Mouse (Mus musculus) neural tube, embryonic 11.5 days (tissue): ENCODE measurements around the gene Chchd2. TPM values are rescaled to one million over a fixed set of nuclear protein-coding genes. Genes with fewer than 3 reads are reported as not detected.

Experiments used
- ATAC-seq: fragments of 200-750 bp; cut with Nextera tagmentation; 2 replicates; pipeline ENCODE4 v1.8.0; 2017; ENCODE audit warnings: moderate number of reproducible peaks, mild to moderate bottlenecking, moderate TSS enrichment, moderate library complexity; ENCODE audit not compliant: insufficient read depth, low FRiP score, low TSS enrichment
- DNase-seq: peaks from one replicate; pipeline ENCODE4 v3.0.0-alpha.2; 2015; ENCODE audit warnings: low spot score
- H3K27ac ChIP-seq: fragments of 300-500 bp; sonication (generic); 2 replicates; pipeline ENCODE4 v1.5.1; 2014; ENCODE audit warnings: low read depth, mild to moderate bottlenecking, low read length
- H3K27me3 ChIP-seq: fragments of 300-500 bp; sonication (generic); 2 replicates; pipeline ENCODE4 v1.6.1; 2014; ENCODE audit warnings: mild to moderate bottlenecking, low read length, mixed read lengths; ENCODE audit not compliant: control insufficient read depth, insufficient read depth
- H3K36me3 ChIP-seq: fragments of 300-500 bp; sonication (generic); 2 replicates; pipeline ENCODE4 v1.6.1; 2014; ENCODE audit warnings: mild to moderate bottlenecking, low read length, moderate library complexity, mixed read lengths; ENCODE audit not compliant: control insufficient read depth, insufficient read depth
- H3K4me1 ChIP-seq: fragments of 300-500 bp; sonication (generic); 2 replicates; pipeline ENCODE4 v1.6.1; 2014; ENCODE audit warnings: low read length, mixed read lengths; ENCODE audit not compliant: control insufficient read depth, insufficient read depth
- H3K4me2 ChIP-seq: fragments of 300-500 bp; sonication (generic); 2 replicates; pipeline ENCODE4 v1.6.1; 2014; ENCODE audit warnings: low read depth, mild to moderate bottlenecking, moderate library complexity
- H3K4me3 ChIP-seq: fragments of 300-500 bp; sonication (generic); 2 replicates; pipeline ENCODE4 v1.5.1; 2014; ENCODE audit warnings: low read depth, low read length
- H3K9ac ChIP-seq: fragments of 300-500 bp; sonication (generic); 2 replicates; pipeline ENCODE4 v1.6.1; 2014; ENCODE audit warnings: mild to moderate bottlenecking, low read length
- H3K9me3 ChIP-seq: fragments of 300-500 bp; sonication (generic); 2 replicates; pipeline ENCODE4 v1.6.1; 2016; ENCODE audit warnings: low read length; ENCODE audit not compliant: control insufficient read depth
- WGBS: fragments of 180-500 bp; shearing (Covaris S2); extraction: QIAGEN DNeasy Blood & Tissue Kit; methylation state at CpG from one replicate; pipeline ENCODE4 v1.1.7; 2014; 5-methylcytosine and 5-hydroxymethylcytosine counted together
- polyA plus RNA-seq: library from polyadenylated mRNA; unstranded; fragments of >200 nt; fragmentation: Nextera tagmentation; extraction: Ambion mirVana; gene quantifications from 2 replicates; pipeline ENCODE4 v1.2.1, GENCODE M21; 2014

The Chchd2 gene
- polyA plus RNA-seq, 1 experiment from 2014 or later = 1,013 TPM

DNA sequence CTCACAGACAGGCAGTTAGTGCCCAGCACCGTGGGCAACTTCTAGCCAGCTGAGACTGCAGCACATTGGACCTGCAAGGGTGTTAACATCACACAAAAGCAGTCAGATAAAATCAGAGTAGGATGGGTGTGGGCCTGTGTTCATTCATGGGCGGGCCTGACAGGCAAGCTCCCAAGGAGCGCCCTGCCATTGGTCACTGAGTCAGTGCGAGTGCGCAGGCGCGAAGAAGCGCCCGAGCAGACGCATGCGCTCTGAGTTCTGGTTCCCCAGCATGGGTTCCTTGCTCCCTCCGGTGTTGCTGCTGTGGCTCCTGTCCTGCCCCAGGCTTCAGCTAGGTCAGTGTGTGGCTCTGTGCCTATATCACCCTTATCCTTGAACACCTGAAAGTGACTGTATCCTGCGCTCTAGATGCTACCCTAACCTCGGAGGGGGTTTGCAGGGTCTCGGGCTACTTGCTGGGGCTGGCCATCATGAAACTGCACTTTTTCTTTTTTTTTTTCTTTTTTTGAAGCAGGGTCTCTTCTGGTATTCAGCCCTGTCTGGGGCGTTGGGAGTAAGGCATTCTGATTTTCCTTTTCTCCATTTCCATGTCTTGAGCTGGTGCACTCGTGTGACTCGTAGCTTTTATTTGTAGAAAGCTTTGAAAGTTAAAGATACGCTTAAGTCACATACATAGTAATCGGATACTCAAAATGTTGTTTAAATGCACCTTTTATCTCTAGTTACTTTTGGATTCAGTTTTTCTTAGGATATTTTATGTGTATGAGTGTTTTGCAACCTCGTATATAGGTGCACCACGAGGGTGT, 40.3 kb downstream of the Chchd2 start, which contains the start of gene Sumf2:
TSS of gene Sumf2 (plus strand) at position 235 of the 806 bp plus-strand sequence.
- ATAC-seq = peak; percentile 96
- Histone ChIP-seq H3K4me1 (peaks cover 3% of the 10 kb centered on the region; the same call in 1 of the 2 replicates), H3K27me3 (no peaks in the 10 kb centered on the region), H3K4me2 (peak within 1 kb of the TSS; percentile 64), H3K9me3 (no peaks in the 10 kb centered on the region), H3K9ac (peak within 1 kb of the TSS; percentile 60), H3K36me3 (peaks cover 7% of the 10 kb centered on the region; the same call in 1 of the 2 replicates), H3K27ac (peak within 1 kb of the TSS; percentile 9; the same call in 1 of the 2 replicates), H3K4me3 (peak within 1 kb of the TSS; percentile 49)
- 14% methylated on average over 22 of the region's 22 CpGs for WGBS
- DNase-seq = peak; percentile 96

DNA sequence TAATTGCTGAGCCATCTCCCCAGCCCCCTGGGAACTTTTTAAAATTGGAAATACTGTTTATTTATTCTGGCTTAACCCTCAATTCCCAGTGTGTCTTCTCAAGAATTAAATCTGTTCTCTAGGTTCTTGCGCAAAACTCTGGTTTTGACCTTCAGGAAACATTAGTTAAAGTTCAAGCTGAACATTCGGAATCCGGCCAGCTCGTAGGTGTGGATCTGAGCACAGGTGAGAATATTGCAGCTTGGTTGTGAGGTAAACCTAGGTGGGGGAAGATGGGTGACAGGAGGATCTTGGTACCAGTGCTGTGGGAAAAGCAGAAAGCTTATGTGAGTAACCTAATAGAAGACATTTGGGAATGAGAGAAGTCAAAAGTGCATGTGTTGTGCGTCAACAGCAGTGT, 42.4 kb downstream of the Chchd2 start:
- Histone ChIP-seq H3K9me3 (no peaks in the 10 kb centered on the region), H3K4me1 (peaks cover 3% of the 10 kb centered on the region; the same call in 1 of the 2 replicates), H3K4me3 (no peak overlapping the region), H3K27me3 (no peaks in the 10 kb centered on the region), H3K27ac (no peak overlapping the region), H3K36me3 (peaks cover 7% of the 10 kb centered on the region; the same call in 1 of the 2 replicates), H3K4me2 (no peak overlapping the region), H3K9ac (no peak overlapping the region)
- DNase-seq = no peak
- ATAC-seq = no peak
- 98% methylated on average over 5 of the region's 5 CpGs for WGBS

Other genes starting within 250 kb of the Chchd2 start
- gene Zfp11, start 217.4 kb downstream of the Chchd2 start, polyA plus RNA-seq = 7.3 and 8.2 TPM in 2 replicates
- gene Sept14, start 179.0 kb downstream of the Chchd2 start, polyA plus RNA-seq = not detected in 2 replicates
- gene Mrps17, start 172.0 kb downstream of the Chchd2 start, polyA plus RNA-seq = 160 and 178 TPM in 2 replicates
- gene Nipsnap2, start 162.4 kb downstream of the Chchd2 start, polyA plus RNA-seq = 73.7 and 73.8 TPM in 2 replicates
- gene Psph, start 100.0 kb downstream of the Chchd2 start, polyA plus RNA-seq = 37.5 and 37.8 TPM in 2 replicates
- gene Sumf2, start 40.5 kb downstream of the Chchd2 start, polyA plus RNA-seq = 44.0 and 48.5 TPM in 2 replicates
- gene Zbed5, start 8.3 kb upstream of the Chchd2 start, polyA plus RNA-seq = 8.8 and 10.0 TPM in 2 replicates
- 0.24 TPM in 1 of 2 replicates, not detected in the other for gene Phkg1, start 11.1 kb upstream of the Chchd2 start, polyA plus RNA-seq
- 2.3 and 2.9 TPM in 2 replicates for gene Nupr1l, start 21.1 kb upstream of the Chchd2 start, polyA plus RNA-seq
- gene Vkorc1l1, start 54.5 kb upstream of the Chchd2 start, polyA plus RNA-seq = 31.3 and 32.2 TPM in 2 replicates
- gene Gusb, start 115.6 kb upstream of the Chchd2 start, polyA plus RNA-seq = 35.1 and 35.9 TPM in 2 replicates
- 30.8 and 32.2 TPM in 2 replicates for gene Asl, start 141.8 kb upstream of the Chchd2 start, polyA plus RNA-seq
- 38.6 and 43.2 TPM in 2 replicates for gene Crcp, start 141.8 kb upstream of the Chchd2 start, polyA plus RNA-seq
- 57.0 and 63.1 TPM in 2 replicates for gene Tpst1, start 185.9 kb upstream of the Chchd2 start, polyA plus RNA-seq